Mouse (Mus musculus): ENCODE measurements around the gene Accs. TPM values are rescaled to one million over a fixed set of nuclear protein-coding genes. Genes with fewer than 3 reads are reported as not detected.

The Accs gene
- polyA plus RNA-seq, 1 experiment, result 2.4 TPM

DNA sequence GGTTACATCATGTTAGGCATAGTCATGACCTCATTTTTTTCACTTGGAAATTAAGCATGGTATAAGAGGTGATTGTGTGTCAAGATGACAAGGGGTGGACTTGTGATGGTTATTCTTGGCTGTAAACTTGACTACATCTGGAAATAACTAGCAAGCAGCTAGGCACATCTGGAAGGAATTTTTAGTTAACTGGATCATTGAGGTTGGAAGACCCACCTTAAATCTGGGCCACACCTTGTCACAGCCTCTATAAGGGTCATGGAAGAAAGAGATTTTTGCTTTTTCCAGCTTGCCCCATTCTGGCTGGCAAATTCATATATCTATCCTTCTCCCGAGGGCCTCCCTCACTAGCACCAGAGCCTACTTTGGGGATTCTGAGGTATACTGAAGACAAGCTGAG is 1.6 kb upstream of the Accs start:
- Histone ChIP-seq H3K79me3 (ENCODE audit: low read depth) (no peaks in the 10 kb centered on the region), H3ac (ENCODE audit: control insufficient read depth, insufficient read length, low read depth) (no peak overlapping the region), H3K36me3 (ENCODE audit: control insufficient read depth, insufficient read depth) (no peaks in the 10 kb centered on the region), H3K4me3 (ENCODE audit: insufficient read depth, poor library complexity, severe bottlenecking) (no peak overlapping the region), H3K79me2 (ENCODE audit: control insufficient read depth, insufficient read depth) (no peaks in the 10 kb centered on the region), H3K27me3 (ENCODE audit: control insufficient read depth, insufficient read depth, insufficient read length) (peaks cover 11% of the 10 kb centered on the region)
- TF ChIP-seq CTCF (IDR thresholded peaks at IDR 0.05; ENCODE audit: control insufficient read depth, insufficient read depth, insufficient read length) (no peak), MAX (IDR thresholded peaks at IDR 0.05) (no peak), USF1 (IDR thresholded peaks at IDR 0.05; ENCODE audit: low read depth) (no peak), MYOG (IDR thresholded peaks at IDR 0.05; ENCODE audit: control insufficient read depth, extremely low read depth, insufficient read length) (no peak), CEBPB (IDR thresholded peaks at IDR 0.05; ENCODE audit: low read depth) (no peak), MYOD1 (IDR thresholded peaks at IDR 0.05; ENCODE audit: control insufficient read depth, insufficient read length, low read depth) (no peak), FOSL1 (IDR thresholded peaks at IDR 0.05; ENCODE audit: insufficient read depth, low read length, poor library complexity, severe bottlenecking) (no peak)

DNA sequence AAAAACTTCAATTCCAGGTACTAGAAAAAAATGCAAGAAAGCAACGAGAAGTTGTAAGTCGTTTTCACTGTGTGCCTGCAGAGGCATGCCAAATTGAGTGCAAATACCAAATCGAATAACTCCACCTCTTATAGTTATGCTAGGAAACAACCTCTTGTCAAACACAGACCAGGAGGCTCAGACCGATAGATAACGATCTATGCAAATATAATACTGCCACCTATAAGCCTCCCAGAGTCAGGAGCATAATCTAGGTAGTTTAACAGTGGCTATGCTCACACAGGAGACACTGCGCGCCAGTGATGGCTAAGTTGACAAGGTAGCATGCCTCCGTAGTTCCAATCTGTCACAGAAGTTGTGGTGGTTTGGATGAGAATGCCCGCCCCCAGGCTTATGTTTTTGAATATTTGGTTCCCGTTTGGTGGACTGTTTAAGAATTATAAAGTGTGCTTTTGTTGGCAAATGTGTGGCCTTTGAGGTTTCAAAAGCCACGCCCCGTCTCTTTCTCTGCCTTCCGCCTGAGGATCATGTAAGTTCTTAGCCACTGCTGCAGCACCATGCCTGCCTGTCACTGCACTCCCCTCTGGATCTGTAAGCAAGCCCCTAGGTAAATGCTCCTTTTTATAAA is 688 bp upstream of the Accs start:
- no peak overlapping the region for H3K4me3 ChIP-seq (ENCODE audit: insufficient read depth, poor library complexity, severe bottlenecking)
- TF ChIP-seq CTCF (IDR thresholded peaks at IDR 0.05; ENCODE audit: control insufficient read depth, insufficient read depth, insufficient read length), result no peak
- no peak for TF ChIP-seq FOSL1 (IDR thresholded peaks at IDR 0.05; ENCODE audit: insufficient read depth, low read length, poor library complexity, severe bottlenecking)
- TF ChIP-seq USF1 (IDR thresholded peaks at IDR 0.05; ENCODE audit: low read depth), result no peak
- TF ChIP-seq MYOG (IDR thresholded peaks at IDR 0.05; ENCODE audit: control insufficient read depth, extremely low read depth, insufficient read length), result no peak
- TF ChIP-seq CEBPB (IDR thresholded peaks at IDR 0.05; ENCODE audit: low read depth), result no peak
- TF ChIP-seq MYOD1 (IDR thresholded peaks at IDR 0.05; ENCODE audit: control insufficient read depth, insufficient read length, low read depth), result no peak
- TF ChIP-seq MAX (IDR thresholded peaks at IDR 0.05), result no peak

GRCm38 (mm10) chr2:93841349-93841748 is 8.4 kb downstream of the Accs start:
- no peaks in the 10 kb centered on the region for H3K27me3 ChIP-seq (ENCODE audit: control insufficient read depth, insufficient read depth, insufficient read length)
- TF ChIP-seq MYOD1 (IDR thresholded peaks at IDR 0.05; ENCODE audit: control insufficient read depth, insufficient read length, low read depth), result no peak
- TF ChIP-seq FOSL1 (IDR thresholded peaks at IDR 0.05; ENCODE audit: insufficient read depth, low read length, poor library complexity, severe bottlenecking), result no peak
- TF ChIP-seq USF1 (IDR thresholded peaks at IDR 0.05; ENCODE audit: low read depth), result no peak
- TF ChIP-seq CTCF (IDR thresholded peaks at IDR 0.05; ENCODE audit: control insufficient read depth, insufficient read depth, insufficient read length), result no peak
- no peak for TF ChIP-seq MAX (IDR thresholded peaks at IDR 0.05)
- no peak for TF ChIP-seq MYOG (IDR thresholded peaks at IDR 0.05; ENCODE audit: control insufficient read depth, extremely low read depth, insufficient read length)
- TF ChIP-seq CEBPB (IDR thresholded peaks at IDR 0.05; ENCODE audit: low read depth), result no peak
- no peaks in the 10 kb centered on the region for H3K79me2 ChIP-seq (ENCODE audit: control insufficient read depth, insufficient read depth)
- no peaks in the 10 kb centered on the region for H3K79me3 ChIP-seq (ENCODE audit: low read depth)
- H3K36me3 ChIP-seq (ENCODE audit: control insufficient read depth, insufficient read depth), result peaks cover 5% of the 10 kb centered on the region
- no peak overlapping the region for H3ac ChIP-seq (ENCODE audit: control insufficient read depth, insufficient read length, low read depth)
- no peak overlapping the region for H3K4me3 ChIP-seq (ENCODE audit: insufficient read depth, poor library complexity, severe bottlenecking)

More for the DNA sequence above, 688 bp upstream of the Accs start:
- Histone ChIP-seq H3ac (ENCODE audit: control insufficient read depth, insufficient read length, low read depth) (no peak overlapping the region), H3K36me3 (ENCODE audit: control insufficient read depth, insufficient read depth) (no peaks in the 10 kb centered on the region), H3K79me2 (ENCODE audit: control insufficient read depth, insufficient read depth) (no peaks in the 10 kb centered on the region), H3K79me3 (ENCODE audit: low read depth) (no peaks in the 10 kb centered on the region), H3K27me3 (ENCODE audit: control insufficient read depth, insufficient read depth, insufficient read length) (peaks cover 5% of the 10 kb centered on the region)

DNA sequence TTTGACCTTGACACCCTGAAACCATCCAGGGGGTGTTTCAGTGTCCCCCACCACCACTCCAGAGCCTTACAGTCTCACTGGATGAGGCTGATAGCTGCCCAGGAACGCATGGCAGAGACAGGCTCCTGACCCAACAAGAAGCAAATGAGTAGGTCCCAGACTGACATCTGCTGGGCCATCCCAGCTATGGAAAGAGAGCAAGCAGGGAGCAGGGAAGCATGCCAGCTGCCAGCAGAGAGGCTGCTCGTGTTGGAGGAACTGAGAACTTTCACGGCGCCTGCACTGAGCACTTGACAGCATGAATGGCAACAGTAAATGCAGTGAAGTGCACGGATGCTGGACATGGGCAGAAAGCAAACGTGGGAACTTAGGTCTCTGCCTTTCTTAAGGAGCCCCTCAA is 9.6 kb downstream of the Accs start:
- TF ChIP-seq MAX (IDR thresholded peaks at IDR 0.05) (no peak), CTCF (IDR thresholded peaks at IDR 0.05; ENCODE audit: control insufficient read depth, insufficient read depth, insufficient read length) (no peak), FOSL1 (IDR thresholded peaks at IDR 0.05; ENCODE audit: insufficient read depth, low read length, poor library complexity, severe bottlenecking) (no peak)

GRCm38 (mm10) chr2:93838931-93839330 is 10.8 kb downstream of the Accs start:
- H3K4me3 ChIP-seq (ENCODE audit: insufficient read depth, poor library complexity, severe bottlenecking), result no peak overlapping the region
- H3K36me3 ChIP-seq (ENCODE audit: control insufficient read depth, insufficient read depth), result peaks cover under 1% of the 10 kb centered on the region
- TF ChIP-seq MAX (IDR thresholded peaks at IDR 0.05), result no peak
- TF ChIP-seq MYOD1 (IDR thresholded peaks at IDR 0.05; ENCODE audit: control insufficient read depth, insufficient read length, low read depth), result no peak
- TF ChIP-seq CEBPB (IDR thresholded peaks at IDR 0.05; ENCODE audit: low read depth), result no peak
- no peak for TF ChIP-seq MYOG (IDR thresholded peaks at IDR 0.05; ENCODE audit: control insufficient read depth, extremely low read depth, insufficient read length)
- no peak for TF ChIP-seq FOSL1 (IDR thresholded peaks at IDR 0.05; ENCODE audit: insufficient read depth, low read length, poor library complexity, severe bottlenecking)
- no peak for TF ChIP-seq USF1 (IDR thresholded peaks at IDR 0.05; ENCODE audit: low read depth)
- TF ChIP-seq CTCF (IDR thresholded peaks at IDR 0.05; ENCODE audit: control insufficient read depth, insufficient read depth, insufficient read length), result no peak

More for the DNA sequence above, 9.6 kb downstream of the Accs start:
- Histone ChIP-seq H3K27me3 (ENCODE audit: control insufficient read depth, insufficient read depth, insufficient read length) (no peaks in the 10 kb centered on the region), H3ac (ENCODE audit: control insufficient read depth, insufficient read length, low read depth) (no peak overlapping the region), H3K36me3 (ENCODE audit: control insufficient read depth, insufficient read depth) (peaks cover 5% of the 10 kb centered on the region), H3K4me3 (ENCODE audit: insufficient read depth, poor library complexity, severe bottlenecking) (no peak overlapping the region), H3K79me3 (ENCODE audit: low read depth) (no peaks in the 10 kb centered on the region), H3K79me2 (ENCODE audit: control insufficient read depth, insufficient read depth) (no peaks in the 10 kb centered on the region)

More at GRCm38 (mm10) chr2:93838931-93839330, 10.8 kb downstream of the Accs start:
- Histone ChIP-seq H3ac (ENCODE audit: control insufficient read depth, insufficient read length, low read depth) (no peak overlapping the region), H3K79me2 (ENCODE audit: control insufficient read depth, insufficient read depth) (no peaks in the 10 kb centered on the region), H3K79me3 (ENCODE audit: low read depth) (no peaks in the 10 kb centered on the region), H3K27me3 (ENCODE audit: control insufficient read depth, insufficient read depth, insufficient read length) (no peaks in the 10 kb centered on the region)

Data from C2C12 (cell line).